Mouse (Mus musculus): ENCODE results near the gene Prune1.

Gene Prune1

DNA sequence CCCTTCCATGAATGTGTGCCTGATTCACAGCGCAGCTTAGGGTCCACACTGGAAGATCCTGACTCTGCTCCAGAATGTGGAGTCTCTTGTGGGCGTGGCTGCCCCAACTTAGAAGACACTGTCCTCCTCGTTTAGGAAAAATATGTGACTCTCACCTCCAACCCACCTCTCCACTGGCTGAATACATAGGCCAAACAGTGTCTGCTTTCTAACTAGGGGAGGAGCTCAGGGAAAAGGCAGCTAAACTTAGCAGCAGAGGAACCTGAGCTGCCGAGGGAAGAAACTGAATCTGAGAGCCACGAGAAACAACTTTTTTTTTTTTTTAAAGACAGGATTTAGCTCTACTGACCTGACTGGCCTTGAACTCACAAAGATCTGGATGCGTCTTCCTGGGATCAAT is 6.7 kb downstream of the Prune1 start:
- no peak for DNase-seq

DNA sequence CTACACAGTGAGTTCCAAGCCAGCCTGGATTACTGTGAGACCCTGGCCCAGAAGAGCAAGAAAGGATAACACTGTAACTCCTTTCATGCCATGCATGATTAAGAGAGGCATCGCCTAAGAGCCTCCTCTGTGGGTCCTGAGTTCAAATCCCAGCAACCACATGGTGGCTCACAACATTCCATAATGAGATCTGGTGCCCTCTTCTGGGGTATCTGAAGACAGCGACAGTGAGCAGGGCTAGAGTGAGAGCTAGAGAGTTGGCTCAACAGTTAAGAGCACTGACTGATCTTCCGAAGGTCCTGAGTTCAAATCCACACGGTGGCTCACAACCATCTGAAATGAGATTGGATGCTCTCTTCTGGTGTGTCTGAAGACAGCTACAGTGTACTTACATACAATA is 7.4 kb downstream of the Prune1 start:
- no peak for DNase-seq

DNA sequence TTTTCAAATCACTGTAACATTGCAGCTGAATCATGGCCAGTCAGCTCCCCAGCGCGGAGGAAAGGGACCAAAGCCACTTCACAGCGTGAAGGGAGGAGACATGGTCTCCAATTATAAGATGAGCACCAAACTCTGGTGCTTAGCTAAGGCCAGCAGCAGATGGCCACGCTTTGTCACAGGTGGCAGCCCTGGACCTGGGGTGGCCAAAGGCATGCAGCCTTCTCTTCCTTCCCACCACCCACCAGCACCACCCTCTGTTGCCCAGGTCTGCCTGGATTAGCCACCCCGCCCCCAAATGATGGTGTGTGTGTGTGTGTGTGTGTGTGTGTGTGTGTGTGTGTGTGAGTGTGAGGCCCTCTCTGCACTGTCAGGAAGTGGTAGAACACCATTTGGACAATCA is 8.4 kb downstream of the Prune1 start:
- no peak for DNase-seq

DNA sequence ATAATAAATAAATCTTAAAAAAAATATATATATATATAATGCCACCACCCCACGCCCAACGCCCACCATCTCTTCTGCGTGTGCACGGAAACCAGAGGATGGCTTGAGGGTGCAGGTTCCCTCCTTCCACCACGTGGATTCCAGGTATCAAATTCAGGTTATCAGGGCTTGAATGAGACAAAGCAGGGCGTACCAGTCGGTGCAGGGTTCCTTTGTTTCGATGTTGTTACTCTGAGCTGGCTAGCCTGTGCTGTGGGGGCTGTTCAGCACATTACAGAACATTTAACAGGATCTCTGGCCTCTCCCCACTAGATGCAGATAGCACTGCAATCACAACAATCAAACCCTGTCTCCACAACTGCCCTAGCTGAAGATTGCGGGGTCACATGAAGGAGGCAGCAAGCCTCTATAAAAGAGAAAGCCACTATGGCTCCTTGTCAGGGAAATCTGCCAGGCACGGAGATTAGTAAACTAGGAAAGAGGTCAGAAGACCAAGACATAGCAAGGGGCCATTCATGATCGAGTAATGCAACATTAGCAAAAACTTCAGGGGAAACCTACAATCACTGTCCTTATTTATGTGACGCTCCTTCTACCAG is 11.0 kb downstream of the Prune1 start:
- DNase-seq = no peak

DNA sequence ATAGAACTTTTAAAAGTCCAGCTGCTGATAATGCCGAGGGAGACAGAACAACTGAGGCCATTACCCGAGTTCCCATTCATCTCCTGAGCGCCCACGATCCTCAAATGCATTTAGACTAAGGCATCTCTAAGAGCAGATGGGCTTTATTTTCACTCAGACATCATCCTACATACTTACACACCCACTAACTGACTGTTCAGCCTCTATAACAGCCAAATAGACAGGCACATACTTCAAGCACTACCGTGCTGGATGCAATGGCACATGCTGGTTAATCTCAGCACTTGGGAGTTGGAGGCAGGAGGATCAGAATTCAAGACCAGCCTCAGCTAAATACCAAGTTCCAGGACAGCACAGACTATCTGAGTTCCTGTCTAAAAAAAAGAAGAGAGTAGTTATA is 12.1 kb downstream of the Prune1 start:
- no peak for DNase-seq

DNA sequence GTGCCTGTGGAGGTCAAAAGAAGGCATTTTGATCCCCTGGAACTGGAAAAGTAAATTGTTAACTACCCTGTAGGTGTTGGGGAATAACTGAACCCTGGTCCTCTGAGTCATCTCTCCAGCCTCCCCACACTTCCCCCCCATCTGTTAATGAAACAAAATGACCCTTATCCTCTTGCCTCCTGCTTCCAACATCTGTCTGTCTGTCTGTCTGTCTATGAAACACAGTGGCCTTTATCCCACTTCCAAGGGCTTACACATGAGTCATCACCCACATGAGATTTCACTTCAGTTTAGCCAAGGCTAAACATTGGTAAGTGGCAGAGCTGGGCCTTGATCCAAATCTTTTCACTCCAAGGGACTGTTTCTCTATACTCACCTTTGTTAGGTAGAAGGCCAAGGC is 14.0 kb downstream of the Prune1 start:
- DNase-seq = no peak

DNA sequence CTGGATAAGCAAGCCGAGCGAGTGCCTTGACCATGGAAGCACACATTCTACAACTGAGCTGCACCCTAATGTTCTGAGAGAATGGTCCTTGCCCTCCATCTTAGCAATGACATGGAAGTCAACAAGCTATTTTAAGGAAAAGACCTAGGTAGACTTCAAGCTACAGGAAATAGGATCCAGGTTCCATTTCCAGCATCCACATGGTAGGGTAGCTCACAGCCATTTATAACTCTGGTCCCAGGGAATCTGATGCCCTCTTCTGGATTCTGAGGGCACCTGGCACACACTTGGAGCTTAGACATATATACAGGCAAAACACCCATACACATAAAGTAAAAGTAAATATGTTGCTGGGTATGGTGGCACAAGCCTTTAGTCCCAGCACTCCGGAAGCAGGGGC is 15.8 kb downstream of the Prune1 start:
- DNase-seq = no peak

DNA sequence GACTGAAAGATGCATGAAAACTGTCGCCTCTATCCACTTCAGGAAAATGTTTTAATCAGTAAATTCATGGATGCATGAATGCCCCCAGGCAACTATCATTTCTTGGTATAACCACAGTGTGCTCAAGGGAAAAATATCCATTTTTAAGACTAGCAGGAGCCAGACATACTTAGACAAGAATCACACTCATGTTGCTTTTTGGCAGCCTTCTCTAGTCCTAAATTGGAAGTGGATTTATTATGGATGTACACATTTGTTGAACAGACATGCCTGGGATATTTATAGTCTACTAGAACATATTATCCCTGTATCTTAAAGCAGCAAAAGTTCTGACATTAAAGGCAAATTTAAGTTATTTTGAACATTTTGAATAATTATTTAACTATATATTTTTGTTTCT is 17.2 kb downstream of the Prune1 start:
- no peak for DNase-seq

DNA sequence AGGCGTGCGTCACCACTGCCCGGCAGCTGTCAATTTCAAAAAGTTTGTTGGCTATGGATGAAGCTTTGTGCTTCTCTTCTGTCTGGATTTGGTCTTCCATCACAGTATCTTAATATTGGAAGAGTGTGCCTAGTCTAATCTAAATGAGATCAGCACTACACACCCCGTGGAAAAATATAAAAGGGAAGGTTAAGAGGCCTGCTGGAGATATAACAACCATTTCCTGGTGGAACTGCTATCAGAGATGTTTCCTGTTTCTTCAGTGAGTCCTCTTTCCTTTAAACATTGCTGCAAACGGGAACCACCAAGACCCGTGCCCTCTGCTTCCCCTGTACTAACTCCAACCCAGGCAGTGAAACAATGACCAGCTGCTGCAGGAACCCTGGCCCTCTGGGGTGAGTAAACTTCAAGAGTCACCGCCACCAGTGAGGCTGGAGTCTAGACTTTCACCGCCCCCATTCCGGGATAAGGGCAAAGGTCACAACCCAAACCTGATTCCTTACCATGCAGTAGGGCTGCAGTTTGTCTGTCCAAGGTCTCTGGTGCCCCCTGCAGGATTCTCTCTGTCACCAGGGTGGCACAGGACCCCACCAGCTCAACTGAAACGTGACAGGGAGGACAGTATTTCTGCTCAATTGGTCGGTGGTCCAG is 18.7 kb downstream of the Prune1 start:
- peak; percentile 84 for DNase-seq

DNA sequence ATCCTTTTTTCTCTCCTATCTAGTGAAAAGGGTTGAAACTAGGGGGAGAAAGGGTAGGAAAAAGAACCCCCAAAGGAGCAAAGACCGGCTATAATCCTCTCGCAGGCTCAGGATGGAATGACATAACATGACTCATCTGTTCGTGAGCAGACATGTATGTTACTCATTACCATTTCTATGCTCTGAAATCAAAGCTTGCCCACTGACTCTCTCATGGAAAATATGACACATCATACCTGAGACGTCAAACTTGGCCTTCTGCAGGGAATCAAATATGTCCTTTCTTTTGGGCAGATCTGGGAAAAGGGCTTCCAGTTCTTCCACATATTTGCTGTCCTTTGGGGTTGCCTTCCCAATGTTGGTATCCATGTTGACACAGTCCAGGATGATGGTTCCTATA is 19.9 kb downstream of the Prune1 start:
- DNase-seq = no peak

DNA sequence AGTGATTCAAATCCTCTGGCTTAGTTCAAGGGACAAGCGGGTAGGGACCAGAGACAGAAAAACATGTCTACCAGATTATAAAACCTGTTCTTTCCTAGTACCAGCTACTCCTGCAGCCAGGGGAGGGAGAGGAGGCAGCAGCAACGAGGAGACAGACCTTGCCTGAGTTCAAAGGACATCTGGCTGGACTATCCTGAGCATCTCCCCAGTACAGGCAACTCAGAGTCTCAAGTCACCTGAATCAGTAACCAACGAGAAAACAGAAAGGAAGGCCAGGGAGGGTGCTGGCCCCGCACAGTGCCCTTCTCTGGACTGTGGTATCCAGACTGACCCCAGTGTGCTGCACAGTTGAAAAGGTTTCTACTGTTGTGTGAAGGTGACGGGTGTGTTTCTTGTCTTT is 24.9 kb downstream of the Prune1 start:
- DNase-seq = no peak

DNA sequence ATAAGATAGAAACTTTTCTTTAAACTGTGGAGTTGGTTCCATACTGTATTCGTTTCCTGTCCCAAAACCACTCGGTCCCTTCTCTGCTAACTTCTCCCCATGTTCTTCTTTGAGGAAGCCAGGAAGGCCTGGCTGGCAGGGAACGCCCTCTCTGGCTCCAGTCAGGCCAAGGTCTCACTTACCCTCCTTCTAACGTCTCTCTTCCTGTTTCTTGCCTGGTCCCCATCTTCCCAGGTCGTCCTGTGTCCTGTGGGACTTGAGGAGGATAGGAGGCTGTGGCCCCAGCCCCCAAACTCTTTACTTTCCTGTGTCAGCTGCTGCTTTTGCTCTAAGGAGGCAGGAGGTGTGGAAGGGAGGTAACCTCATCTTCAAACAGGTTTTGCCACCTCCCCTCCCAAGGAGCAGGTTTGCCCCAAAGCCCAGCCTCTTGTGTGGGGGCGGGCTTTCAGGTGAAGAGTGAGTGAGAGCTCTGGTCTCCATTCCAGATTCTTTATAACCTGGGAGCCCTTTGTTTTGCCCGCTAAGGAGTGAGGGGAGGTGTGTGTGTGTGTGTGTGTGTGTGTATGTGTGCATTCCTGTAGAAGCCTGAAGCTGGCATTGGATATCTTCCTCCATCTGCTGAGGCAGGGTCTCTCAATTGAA is 31.0 kb downstream of the Prune1 start, which contains the start of gene Bnipl:
Gene Bnipl, minus strand, starts transcription at position 411 of the 642 bp plus-strand sequence.
- no peak for DNase-seq

DNA sequence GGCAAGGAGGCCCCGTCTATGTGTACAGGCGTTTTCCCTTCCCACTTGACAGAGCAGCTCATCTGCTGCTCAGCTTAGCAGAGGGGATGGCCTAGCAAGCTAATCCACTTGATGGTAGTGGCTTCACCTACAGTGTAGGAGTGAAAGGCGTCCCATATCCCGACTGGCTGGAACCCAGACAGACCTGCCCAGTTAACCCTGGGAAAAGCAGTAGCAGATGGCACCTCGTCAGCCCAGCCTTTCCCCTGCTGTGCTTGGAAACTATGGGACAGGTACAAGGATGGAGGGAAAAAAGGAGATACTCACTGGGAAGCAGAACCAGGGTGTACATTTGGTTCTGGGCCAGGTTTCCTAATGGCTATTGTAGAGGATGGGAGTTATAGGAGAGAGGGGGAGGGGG is 31.5 kb downstream of the Prune1 start:
- DNase-seq = no peak

DNA sequence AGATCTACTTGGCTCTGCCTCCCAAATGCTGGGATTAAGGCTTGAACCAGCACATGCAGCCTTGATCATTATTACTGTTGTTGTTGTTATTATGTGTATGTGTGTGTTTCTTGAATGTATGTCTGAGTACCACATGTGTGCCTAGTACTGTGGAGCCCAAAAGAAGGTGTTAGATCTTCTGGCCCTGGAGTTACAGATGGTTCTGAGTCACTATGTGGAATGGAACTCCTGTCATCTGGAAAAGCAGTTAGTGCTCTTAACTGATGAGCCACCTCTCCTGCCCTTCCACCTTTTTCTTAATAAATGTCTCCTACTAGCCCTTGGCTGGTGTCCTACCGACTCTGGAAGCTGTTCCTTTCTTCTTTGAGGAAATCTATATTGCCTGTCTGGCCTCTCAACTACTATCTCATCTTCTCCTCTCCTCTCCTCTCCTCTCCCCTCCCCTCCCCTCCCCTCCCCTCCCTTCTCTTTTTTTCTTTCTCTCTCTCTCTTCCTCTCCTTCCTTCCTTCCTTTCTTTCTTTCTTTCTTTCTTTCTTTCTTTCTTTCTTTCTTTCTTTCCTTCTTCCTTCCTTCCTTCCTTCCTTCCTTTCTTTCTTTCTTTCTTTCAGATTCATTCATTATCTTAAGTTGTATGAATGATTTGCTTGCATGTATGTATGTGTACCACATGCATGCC is 34.1 kb downstream of the Prune1 start:
- no peak for DNase-seq

DNA sequence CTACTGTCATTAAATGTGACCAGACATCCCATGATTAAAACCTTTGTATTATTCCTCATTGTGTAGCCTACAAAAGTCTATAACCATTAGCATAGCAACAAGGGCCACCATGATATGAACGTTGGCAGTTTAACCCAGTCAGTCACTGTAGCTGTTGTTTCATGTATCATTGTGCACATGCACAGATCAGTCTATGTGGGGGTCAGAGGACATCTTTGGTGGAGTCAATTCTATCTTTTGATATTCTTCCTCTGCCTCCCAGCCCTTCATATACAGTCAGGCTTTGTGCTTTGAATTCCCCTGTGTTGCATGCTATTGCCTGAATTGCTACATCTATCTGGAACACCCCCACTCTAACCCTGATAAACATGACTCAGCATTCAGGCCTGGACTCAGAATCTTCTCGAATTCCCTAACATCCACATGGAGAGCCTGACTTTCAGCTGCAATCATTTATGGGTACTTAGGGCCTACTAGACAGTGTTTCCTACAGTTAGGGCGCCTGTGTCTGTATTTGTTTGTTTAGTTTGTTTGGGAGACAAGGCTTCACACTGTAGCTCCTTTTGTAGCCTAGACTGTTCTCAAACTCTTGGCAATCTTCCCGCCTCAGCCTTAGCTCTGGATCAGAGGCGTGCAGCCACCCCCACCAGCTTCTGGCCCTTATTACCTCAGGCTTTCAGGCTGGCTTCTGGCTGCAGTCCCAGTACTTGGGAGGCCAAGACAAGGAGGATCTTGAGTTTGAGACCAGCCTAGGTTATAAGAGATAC is 35.2 kb downstream of the Prune1 start:
- DNase-seq = no peak

DNA sequence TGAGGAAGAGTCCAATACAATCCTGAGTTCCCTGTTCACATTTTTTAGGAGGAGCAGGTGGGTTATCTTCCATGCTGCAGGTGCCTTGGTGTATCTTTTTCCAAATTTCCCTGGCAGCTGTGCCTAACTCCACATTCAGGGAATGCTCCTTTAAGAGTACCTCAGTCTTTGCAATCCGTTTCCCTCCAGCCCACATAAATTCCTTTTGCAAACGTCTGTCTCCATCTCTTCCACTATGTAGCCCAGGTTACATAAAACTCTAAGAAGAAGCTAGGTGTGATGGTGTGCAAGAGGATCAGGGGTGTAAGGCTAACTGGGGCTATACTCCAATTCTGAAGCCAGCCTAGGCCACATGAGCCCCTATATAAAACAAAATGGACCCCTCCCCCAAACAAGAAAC is 38.8 kb downstream of the Prune1 start:
- DNase-seq = no peak

DNA sequence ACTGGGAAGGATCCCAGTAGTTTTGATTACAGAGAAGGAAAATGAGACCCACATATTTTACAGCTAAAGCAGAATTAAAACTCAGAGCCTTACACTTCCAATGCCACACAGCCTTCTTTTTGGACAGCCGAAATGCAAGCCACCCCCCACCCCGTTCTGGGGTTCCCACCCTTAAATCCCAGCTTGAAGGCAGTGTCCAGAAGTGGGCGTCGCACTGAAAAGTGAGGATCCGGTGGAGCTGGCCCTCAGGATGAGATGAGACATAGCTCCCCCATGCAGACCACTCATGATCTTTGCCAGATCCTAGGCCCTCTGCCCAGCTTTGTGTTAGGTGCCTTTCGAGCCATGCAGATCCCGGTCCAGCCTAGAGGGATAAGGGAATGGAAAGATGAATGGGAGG is 40.4 kb downstream of the Prune1 start, which contains the start of gene Gm128:
Gene Gm128, minus strand, starts transcription at position 101 of the 400 bp plus-strand sequence.
- no peak for DNase-seq

DNA sequence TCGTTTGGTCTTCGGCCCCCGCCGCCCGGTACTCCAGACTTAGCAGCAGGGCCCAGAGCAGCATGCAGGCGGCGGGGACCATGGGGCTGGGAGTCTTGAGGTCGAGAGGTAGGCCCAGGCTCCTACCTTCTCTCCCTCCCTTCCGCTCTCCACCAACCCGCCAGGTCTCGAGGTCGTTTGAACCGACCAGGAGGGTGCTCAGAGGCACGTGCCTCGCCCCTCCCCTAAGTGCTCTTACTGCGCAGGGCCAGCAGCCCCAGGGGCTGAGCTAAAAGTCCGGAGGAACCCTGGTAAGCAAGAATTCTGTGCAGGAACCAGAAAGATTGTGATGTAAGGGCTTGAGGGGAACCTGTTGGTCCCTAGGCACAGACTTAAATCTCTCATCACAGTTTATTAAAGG is 41.0 kb downstream of the Prune1 start:
- DNase-seq = no peak

DNA sequence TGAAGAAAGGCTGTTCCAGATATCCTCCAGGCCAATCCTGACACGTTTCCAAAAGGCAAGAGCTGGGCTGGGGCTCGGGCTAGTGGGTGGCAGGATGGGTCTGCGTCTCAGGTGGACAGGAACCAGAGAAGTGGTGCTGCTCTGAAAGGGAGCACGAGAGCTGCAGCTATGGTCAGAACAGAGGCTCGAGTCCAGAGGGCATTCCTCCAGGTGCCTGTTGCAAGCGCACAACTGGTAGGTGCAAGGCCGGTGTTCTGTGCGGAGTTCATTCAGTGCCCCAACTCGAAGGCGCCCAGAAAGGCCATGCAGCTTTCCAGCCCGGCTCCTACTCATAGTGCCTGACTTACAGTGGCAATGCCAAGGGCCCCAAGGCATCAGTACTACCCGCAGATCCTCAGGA is 41.9 kb downstream of the Prune1 start:
- DNase-seq = no peak

DNA sequence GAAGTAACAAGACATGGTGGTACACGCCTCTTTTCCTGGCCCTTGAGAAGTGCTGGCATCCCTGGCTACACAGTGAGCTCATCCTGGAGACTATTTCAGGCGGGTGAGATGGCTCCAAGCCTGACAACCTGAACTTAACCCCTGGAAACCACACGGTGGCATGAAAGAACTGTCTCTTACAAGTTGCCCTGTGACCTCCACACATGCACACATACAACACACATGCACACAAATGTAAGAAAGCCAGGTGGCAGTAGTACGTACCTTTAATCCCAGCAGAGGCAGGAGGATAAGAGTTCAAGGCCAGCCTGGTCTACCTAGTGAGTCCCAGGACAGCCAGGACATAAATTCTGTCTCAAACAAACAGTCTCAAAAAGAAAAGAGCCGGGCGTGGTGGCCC is 42.9 kb downstream of the Prune1 start:
- no peak for DNase-seq

DNA sequence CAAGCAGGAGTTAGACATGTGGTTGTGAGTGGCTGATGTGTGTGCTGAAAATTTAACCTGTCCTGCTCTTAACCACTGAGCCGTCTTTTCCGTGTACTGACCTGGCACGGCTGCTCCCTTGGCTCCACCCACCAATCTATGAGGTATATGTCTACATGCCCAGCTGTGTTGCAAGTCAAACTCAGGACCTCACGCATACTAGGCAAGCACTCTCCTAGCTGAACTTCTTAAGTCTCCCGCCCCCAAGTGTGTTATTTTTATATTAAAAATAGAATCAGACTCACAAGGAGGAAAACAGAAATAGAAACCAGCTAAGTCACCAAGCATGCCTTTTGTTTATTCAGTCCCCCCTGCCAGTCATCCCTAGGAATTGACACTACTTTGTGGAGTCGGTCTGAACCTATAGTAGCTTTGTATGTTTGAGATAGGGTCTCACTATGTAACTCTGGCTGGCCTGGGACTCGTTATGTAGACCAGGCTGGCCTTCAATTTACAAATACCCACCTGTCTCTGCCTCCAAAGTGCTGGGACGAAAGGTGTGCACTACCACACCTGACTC is 44.3 kb downstream of the Prune1 start:
- DNase-seq = no peak

DNA sequence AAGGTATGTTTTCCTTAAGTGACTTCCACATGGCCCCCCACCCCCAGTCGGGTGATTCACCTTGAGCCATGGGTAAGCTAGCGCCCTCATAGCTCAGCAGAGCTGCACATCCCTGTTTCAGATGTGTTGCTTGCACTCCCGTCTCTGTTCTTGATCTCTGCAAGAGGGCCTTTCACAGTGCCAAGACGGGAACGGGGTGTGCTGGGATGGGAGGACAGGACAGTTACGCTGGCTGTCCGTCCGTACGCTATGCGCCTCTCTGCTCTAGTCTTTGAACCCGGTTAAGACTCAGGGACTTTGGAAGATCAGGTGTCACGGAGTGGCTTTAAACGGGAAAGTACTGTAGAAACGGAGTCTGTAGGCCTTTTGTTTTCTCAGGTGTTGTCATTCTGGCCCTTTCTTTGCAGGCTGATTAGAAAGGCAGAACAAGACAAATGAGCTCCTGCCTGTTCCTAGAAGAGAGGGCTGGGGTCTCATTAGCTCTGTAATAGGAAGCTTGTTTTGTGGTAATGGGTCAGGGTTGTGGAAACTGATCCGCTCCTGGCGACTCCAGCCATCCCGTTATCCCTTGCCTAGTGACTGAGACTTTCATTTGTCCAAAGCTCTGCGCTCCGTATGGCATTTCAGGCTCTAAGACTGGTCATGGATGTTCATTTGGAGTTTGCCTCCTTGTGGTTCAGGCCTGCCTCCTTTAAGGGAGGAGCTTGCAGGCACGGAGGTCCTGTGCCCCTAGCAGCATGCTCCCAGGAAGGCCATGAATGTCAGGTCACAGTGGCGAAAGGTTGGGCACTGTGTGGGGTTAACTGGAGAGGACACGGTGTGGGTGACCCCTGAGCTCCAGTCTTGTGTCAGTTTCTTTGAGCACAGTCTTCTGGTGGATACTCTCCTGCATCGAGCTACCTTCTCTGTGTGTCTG is 46.2 kb downstream of the Prune1 start:
- DNase-seq = no peak
